Mouse (Mus musculus) liver (tissue): Measurements from ENCODE around the gene Sgpp1.

Experiments used
- DNase-seq: peaks from one replicate; pipeline ENCODE4 v3.0.0-alpha.2; 2020; ENCODE audit warnings: mixed read lengths

Sgpp1 gene

DNA sequence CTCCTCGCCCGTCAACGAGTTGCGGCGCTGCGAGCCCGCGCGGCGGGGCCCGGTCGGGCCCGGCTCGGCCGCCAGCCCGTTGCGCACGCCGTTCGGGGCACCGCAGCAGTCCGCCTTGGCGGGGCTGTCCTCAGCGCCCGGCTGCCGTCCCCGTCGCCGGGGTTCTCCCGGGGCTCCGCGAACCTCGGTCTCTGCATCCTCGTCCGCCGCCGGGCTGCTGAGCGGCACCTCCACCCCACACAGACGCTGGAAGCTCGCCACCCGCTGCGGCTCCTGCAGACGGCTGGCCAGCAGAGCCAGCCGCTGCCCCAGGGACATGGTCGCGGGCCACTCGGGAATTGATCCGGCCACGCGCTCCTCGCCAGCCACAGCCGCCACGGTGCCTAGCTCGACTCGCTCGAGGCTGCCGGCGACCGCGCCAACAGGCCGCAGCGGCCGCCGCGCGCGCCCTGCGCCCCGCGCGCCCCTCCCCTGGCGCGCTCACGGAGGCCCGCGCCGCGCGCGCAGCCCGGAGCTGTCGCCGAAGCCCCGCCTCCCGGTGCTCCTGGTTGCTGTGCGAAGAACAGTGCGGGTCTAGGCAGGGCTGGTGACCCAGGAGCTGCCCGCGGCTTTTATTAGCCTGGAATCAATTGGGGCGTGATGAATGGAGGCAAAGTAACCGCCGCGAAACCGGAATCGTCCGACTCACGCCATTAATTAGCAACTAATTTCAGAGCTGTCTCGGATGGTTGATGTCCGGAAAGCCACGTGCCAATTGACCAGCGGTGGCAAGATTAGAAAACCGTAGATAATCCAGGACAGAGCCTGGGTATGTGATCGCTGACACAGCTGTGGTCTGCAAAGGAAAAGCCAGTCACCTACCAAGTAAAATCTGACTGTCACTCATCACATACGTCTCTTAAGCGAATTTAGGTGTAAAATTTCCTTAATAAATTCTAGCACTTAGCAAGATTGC is at the start of gene Sgpp1:
Gene Sgpp1, minus strand, starts transcription at position 484 of the 955 bp plus-strand sequence.
- peak; percentile 89 for DNase-seq

DNA sequence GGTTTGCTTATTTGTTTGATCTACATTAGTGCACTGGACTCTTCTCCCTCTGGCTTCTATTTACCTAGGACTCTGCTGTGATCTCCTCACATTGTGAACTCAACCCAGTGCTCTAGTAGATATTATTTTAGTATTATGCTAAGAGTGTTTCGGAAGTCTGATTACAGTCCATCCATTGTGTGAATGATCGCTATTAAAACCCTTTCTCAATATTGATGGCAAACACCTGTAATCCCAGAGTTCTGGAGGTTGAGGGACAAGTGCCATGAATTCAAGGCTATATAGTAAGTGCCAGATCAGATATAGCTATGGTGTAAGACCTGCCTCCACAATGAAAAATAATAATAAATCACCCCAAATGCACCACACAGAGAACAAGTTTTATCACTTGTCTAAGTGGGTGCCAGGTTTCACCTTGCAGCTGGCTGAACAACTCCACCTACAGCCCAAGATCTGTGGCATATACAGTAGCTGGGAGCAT is 48.8 kb upstream of the Sgpp1 start:
- DNase-seq, result no peak

DNA sequence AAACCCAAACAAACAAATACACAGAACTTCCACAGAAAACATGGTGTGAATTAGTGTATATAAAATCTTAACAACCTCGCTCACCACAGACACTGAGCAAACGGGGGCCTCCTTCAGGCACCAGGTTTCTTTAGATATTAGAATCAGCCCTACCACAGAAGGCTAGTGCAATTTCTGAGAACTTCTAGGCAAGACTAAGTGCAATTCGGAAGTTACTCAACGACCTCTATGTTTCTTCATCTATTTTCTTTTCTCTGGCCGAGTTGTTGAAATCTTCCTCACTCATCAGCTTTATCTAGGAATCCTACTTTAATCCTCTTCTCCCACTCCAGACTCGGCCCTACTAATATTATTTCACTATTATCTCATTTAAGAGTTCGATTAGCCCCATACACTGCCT is 46.5 kb upstream of the Sgpp1 start:
- no peak for DNase-seq

DNA sequence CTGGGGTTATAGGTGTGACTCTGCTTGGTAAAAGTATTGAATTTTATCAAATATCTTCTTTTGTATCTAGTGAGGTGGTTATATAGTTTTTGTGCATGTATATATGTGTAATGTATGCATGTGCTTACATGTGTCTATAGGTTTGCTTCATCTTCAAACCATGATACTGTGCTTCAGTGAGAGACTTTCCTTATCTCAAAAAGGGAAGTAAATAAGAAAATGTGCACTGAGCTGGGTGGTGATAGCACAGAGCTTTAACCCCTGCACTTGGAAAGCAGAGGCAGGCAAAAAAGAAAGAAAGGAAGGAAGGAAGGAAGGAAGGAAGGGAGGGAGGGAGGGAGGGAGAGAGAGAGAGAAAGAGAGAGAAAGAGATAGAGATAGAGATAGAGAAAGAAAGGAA is 45.9 kb upstream of the Sgpp1 start:
- no peak for DNase-seq

DNA sequence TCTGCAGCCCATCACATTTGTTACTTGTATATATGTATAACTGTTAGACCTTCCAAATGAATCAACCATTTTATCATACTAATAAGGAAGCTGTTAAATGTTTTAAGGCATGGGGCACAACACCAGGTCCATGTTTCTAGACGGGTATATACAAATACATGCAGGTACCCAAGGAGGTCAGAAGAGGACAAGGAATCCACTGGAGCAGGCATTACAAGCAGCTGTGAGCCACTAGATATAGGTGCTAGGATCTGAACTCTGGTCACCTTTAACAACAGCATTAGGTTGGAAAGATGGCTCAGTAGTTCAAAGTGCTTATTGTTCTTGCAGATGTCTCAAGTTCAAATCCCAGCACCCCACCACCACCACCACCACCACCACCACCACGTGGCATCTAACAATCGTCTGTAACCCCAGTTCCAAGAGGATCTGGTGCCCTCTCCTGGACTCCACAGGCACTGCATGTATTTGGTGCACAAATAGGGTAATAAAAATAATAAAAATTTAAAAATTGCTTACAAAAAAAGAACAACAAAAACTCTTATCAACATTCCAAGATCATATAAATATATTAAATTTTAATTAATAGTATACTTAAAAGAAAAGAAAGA is 37.0 kb upstream of the Sgpp1 start:
- DNase-seq, result peak; percentile 54

DNA sequence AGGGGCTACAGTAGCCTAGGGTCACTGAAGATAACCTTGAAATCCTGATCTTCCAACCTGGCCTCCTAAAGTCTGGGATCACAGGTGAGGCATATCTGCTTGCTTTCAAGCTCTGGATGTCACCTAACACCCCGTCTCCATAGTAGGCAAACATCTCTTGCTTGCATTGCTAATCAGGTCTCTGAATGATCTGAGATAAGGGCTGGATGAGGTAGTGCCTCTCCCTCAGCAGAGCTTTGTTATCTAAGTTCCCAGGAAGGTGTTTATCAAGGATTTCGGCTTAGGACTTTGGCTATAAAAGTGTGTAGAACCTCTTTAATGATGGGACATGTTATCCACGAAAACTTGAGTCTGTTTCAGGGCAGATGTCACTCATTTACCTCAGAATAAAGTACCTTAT is 35.9 kb upstream of the Sgpp1 start:
- no peak for DNase-seq

DNA sequence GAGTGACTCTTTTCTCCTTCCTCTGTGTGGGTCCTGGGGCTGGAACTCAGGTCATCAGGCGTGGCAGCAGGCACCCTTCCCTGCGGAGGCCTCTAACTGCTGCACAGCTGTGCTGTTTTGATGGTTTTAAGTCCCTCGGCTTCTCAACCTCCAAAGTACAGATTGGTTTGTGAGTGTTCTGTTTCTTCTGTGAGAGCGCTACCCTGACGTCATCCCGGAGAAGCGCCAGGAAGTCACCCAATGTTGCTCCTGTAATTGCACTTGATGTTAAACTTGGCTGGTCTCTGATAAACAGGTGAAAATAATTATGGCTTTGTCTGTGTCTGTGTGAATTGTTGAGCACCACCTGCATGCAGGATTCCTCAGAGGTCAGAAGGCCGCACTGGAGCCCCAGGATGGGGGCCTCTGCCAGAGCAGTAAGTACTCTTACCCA is 31.4 kb upstream of the Sgpp1 start:
- no peak for DNase-seq

DNA sequence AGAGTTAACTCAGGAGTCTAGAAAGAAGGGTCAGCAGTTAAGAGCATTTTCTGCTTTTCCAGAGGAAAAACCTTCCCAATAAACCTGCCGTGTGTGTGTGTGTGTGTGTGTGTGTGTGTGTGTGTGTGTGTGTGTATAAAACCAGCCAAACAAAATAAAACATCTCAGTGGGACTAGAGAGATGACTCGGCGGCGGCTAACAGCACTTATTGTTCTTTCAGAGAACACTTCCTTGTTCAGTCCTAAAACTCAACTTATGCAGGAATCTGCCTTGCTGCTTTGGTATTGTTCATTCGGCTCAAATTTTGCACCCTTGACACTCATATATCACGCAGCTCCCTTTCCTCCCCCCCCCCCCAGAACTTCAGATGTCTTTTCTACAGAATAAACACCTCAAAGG is 30.9 kb upstream of the Sgpp1 start:
- no peak for DNase-seq

DNA sequence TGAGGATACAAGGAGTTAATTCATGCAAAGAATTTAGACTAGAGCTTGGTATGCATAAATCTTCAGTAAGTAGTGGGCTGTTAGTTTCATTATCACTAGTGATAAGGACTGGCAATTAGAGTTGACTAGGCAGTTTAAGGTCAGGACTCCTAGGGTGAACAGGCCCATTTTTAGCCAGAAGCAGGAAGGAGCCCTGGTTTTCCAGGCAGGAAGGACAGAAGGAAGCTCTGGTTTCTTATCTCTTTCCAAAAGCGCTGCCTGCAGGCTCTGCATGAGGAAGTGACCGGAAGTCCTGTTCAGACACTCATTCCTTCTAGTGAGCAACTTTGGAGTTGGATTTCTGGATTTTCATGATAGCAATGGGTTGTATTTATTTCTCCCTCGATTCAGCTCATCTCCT is 30.2 kb upstream of the Sgpp1 start:
- DNase-seq, result no peak

DNA sequence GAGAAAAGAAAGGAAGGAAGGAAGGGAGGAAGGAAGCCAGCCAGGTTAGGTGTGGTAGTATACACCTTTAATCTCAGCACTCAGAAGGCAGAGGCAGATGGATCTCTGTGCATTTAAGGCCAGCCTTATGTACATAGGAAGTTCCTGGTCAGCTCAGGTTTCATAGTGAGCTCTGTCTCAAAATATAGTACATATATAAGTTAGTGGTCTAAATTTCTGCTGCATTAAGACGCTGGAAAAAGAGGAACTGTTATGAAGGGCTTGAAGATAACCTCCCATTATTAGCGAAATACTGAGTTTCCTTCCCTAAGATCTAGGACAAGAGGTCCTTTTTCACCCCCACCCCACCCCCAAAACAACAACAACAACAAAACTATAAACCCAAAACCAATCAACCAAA is 20.9 kb upstream of the Sgpp1 start:
- DNase-seq, result no peak

DNA sequence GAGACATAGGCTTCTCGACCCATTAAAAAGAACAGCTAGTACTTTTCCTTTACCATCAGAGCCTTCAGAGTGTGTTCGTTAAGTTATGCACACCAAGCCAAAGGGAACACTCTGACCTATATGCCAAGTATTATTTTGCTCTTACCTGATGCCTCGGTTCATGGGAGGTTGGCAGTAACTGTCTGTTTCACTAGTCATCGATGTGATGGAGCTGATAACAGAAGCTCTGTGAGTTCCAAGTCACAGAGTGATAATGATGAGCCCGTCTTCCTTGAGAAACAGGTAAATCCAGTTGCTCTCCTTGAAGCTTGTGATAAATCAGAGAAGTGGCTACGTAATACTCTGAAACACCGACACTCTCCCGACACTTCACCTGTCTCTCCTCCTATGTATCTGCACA is 18.2 kb upstream of the Sgpp1 start:
- no peak for DNase-seq

DNA sequence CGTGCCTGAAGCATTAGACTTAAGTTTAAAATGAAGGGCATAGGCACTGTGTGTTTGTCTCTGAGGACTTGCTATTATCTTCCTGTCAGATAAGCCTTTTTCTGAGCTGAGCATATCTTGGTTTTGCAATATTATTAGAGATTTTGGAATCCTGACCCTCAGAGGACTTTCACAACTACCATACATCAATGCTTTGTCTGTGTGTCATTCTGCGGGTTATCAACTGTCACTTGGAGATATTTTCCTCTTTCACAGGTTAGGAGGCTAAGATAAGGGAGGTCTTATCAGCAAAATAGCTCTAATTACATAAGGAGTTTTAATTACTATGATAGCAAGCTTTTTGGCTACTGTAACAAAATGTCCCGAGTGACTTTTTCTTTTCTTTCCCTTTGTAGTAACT is 16.5 kb upstream of the Sgpp1 start:
- no peak for DNase-seq

DNA sequence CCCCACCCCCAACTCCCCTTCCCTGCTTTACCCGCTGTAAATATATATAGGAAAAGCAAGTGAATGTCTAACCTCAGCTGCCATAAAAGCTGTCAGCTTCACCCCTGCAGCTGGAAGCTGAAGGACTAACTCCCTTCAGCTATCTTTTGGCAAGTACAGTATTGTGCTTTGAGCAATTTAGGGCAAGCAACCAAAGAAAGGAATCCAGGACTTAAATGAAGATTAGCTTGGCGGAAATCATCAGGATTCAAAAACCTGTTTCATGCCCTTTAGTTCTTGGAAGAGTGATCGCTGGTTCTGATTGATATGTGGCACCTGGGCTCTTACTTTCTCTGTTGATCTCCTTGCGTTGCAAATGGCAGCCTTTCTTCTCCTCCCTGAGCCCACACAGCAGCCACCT is 13.0 kb upstream of the Sgpp1 start:
- no peak for DNase-seq

DNA sequence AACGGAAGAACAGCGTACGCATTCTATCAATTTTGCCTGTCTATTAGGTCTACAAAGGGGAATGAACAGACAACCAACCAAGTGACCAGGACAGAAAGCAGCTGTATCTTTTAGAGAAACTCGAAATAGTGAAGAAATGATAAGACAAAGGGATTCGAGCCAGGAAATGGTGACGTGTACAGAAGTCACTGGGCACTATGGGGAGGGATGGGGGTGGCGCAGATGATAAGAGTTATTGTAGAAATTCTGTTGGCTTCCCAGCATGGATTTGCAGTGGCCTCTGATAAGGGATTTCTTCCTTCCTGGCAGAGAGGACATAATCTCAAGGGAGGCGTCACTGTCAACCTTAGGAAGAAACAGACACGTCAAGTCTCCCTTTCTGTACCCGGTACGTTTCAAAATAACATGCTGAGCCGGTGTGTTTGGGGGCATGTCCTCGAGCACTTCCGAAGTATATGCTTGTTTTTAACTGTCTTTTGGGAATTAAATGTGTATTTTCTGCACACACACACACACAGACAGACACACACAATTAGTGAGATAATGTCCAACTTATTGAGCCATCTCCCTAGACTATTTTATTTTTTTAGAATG is 10.3 kb upstream of the Sgpp1 start:
- DNase-seq, result peak; percentile 36

DNA sequence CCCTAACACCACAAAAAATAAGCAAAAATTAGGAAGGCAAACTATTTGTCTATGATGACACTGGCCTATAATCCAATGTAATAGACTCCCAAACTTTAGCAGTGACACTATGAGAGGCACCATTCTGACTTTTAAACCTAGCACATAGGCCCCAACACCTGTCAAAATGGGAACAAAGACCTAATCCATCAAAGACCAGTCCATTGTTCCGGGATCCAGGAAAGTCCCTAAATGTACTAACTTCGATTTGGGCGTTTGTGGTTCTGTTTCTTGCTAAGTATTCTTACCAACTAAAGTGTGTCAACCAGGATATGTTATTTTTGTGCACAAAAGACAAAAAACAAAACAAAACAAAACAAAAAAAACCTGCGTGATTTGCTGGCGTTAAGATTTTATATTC is 6.6 kb upstream of the Sgpp1 start:
- no peak for DNase-seq

DNA sequence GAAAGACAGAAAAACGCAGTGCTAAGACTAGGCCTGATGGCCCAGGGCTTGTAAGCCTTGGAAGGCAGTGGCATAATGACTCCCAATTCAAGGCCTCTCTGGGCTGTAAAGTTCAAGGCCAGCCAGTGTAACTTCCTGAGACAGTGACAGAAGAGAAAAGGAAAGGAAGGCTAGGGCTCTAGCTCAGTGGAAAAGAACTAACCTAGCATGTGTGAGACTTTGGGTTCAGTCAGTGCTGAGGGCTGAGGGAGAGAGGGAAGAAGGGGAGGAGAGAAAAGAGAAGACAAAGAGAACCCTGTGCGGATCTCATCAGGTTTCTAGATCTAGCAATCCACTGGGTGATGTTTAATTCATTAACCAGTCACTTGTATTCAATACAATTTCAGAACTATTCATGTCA is 5.7 kb upstream of the Sgpp1 start:
- DNase-seq, result no peak

DNA sequence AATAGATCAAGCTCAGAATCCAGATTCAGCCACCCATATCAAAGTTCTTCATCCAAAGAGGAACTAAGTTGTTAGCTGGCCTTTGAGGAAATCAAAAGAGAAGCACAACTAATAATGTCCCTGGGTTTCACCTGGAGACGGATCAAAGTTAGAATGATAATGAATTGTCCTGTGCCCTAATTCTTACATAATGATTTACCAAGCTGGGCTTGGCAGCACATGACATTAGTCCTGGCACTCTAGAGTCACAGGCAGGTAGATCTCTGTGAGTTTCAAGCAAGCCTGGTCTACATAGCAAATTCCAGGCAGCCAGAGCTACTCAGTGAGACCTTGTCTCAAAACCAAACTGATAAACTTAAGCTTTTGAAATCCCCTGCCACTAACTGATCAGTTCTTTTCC is 4.9 kb upstream of the Sgpp1 start:
- no peak for DNase-seq

DNA sequence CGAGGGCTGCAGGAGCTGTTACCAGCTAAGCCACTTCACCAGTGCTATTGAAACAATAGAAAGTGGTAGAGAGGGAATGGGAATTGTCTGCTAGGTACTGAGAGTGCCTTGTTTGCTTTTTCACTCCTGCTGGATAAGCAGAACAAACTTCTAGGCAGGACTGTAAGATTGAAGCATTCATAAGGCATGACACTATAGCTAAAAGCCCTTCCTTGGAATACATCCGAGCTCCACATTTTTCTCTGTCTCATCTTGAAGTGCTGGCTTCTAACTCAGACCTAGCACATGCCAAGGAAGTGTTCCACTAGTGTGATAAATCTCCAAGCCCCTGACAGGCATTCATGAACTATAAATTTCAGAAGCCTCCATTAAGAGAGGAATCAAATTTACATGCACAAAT is 4.1 kb upstream of the Sgpp1 start:
- no peak for DNase-seq

DNA sequence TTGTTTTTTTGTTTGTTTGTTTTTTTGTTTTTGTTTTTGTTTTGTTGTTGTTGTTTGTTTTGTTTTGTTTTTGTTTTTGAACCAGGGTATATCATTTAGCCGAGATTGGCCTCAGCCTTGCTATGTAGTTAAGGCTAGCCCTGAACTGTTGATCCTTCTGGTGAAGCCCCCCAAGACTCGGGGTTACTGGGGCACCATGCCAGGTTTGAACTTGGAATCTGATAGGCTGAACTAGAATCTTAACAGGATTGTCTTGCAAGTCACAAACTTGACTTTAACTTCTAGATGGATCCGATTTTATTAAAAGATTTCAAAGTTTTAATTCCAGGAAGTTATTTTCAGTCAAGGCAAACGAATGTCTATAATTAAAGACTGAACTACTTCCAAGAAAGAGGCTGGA is 767 bp upstream of the Sgpp1 start:
- DNase-seq, result no peak

DNA sequence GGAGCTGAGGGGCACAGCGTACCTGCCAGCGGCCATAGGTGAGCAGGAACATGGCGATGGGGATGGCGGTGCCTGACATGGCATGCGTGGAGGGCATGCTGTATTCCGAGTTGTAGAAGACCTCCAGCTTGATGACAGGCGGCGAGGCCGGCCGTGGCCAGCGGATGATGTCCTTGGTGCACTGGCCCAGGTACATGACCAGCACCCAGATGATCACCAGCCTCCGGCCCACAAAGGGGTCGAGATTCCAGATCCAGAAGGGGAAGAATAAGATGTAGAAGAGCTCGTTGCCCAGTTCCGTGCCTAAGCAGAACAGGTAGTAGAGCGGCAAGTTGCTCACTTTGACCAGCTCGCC is 661 bp downstream of the Sgpp1 start:
- peak; percentile 57 for DNase-seq

DNA sequence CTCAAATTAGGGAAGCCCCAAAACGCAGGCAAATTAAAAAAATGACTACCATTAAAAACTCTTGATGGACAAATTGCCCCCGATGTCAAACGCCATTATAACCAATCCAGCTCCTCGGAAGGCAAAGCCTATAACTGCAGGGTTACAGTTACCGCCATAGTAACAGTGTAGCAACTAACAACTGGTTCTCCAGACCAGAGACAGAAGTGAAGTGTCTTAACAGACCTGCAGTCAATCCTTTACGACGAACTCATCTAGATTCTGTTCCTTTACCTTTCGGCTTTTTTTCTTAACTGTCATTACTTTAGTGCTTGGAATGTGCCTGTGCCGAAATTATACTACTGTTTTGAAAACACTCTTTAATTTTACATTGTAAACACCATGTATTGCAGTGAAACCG is 1.4 kb downstream of the Sgpp1 start:
- no peak for DNase-seq

DNA sequence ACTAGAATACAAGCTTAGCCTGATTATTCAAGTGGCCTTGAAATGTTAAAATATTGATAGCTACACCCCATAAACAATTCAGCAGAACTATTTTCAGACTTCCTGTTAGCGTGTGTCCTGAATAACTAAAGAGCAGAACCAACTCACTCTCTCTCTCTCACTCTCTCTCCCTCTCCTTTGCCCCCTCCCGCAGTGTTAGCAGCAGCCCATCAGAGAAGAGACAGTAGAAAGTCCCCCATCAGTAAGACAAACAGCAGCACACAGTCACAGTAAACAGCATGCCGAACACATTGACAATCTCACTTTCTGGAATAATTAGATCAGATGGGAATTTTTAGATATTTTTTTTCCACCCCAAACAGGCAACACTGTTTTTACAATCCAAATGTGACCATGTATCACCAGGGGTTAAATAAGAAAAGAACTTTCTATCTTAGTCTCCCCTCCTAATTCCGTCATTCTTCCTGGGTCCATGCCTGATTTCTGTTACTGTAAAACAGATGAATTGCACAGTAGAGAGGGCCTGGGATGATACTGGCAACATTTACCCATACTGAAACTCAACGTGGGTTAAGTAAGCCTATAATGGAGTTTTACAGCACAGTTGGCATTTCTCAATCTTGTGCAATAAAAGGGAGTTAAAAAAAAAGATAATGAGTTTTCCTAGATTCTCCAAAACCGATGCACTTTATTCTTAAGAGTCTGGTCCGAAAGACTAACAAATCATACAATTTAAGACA is 2.0 kb downstream of the Sgpp1 start:
- DNase-seq, result no peak

DNA sequence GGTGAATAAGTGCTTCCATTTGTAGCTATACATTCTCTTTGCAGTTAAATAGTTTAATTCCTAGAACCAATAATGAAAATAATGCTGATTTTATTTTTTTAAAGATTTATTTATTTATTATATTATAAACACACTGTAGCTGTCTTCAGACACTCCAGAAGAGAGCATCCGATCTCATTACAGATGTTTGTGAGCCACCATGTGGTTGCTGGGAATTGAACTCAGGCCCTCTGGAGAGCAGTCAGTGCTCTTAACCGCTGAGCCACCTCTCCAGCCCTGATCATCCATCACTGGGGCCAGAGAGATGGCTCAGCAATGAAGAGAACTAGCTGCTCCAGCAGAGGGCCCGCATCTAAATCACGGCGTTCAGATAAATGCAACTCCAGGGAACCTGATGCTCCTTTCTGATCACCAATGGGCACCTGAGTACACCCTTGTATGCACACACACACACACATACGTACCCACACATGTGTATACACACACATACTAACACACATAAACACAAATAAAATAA is 3.5 kb downstream of the Sgpp1 start:
- no peak for DNase-seq
